Mouse (Mus musculus) CH12.LX (cell line): ENCODE measurements at regions not wholly inside any gene's neighbourhood (a gene's known extent, or its start where the extent isn't known, plus 50 kb on each side); places are given as distances from the start of the nearest gene placed in this dataset.

Experiments used
- DNase-seq: peaks from one replicate; pipeline ENCODE4 v3.0.0-alpha.2; 2013; ENCODE audit errors: extremely low read depth
- H3K27ac ChIP-seq: 2 replicates; pipeline ENCODE4 v1.5.1; 2012; ENCODE audit warnings: low read depth, mild to moderate bottlenecking, control low read depth, moderate library complexity; ENCODE audit not compliant: insufficient read depth
- H3K27me3 ChIP-seq: replicated peaks from 2 replicates; pipeline ENCODE3; 2012; ENCODE audit warnings: inconsistent platforms
- H3K36me3 ChIP-seq, 2 experiments: replicated peaks in 1 of 2; 2 replicates each; pipeline versions ENCODE3 to v1.6.1; 2012; ENCODE audit warnings: inconsistent platforms in 1 of 2, low read length in 1 of 2, mild to moderate bottlenecking in 1 of 2, mixed read lengths in 1 of 2, moderate library complexity in 1 of 2; ENCODE audit not compliant: control insufficient read depth in 1 of 2, insufficient read depth in 1 of 2
- H3K4me1 ChIP-seq, 2 experiments: 2 replicates each; pipeline ENCODE4 v1.6.1; 2012; ENCODE audit warnings: inconsistent platforms in 1 of 2, moderate library complexity in 1 of 2; ENCODE audit not compliant: insufficient read depth in 2 of 2, control insufficient read depth in 1 of 2
- H3K4me2 ChIP-seq: 2 replicates; pipeline ENCODE4 v1.6.1; 2012; ENCODE audit warnings: low read depth, mild to moderate bottlenecking, control low read depth; ENCODE audit not compliant: poor library complexity, insufficient read depth, severe bottlenecking
- H3K4me3 ChIP-seq, 3 experiments: fragments of 150-350 bp in 1 of 3; sonication (generic) in 1 of 3; replicated peaks in 1 of 3; 2 replicates each; pipeline versions ENCODE3 to v1.5.1; 2011 to 2012; ENCODE audit warnings: low read depth in 2 of 3, low read length in 2 of 3, mild to moderate bottlenecking in 2 of 3, moderate library complexity in 2 of 3, control low read depth in 1 of 3, improper control_type of control experiment in 1 of 3, inconsistent platforms in 1 of 3, mixed read lengths in 1 of 3; ENCODE audit not compliant: poor library complexity in 1 of 3
- H3K79me2 ChIP-seq: replicated peaks from 2 replicates; pipeline ENCODE4 v1.6.1; 2012; ENCODE audit warnings: mild to moderate bottlenecking, moderate library complexity; ENCODE audit not compliant: control insufficient read depth, poor library complexity, insufficient read depth, severe bottlenecking; ENCODE audit errors: extremely low read depth
- H3K9ac ChIP-seq: 2 replicates; pipeline ENCODE4 v1.6.1; 2012; ENCODE audit warnings: low read depth, mild to moderate bottlenecking, control low read depth, moderate library complexity; ENCODE audit not compliant: insufficient read depth
- H3K9me3 ChIP-seq: replicated peaks from 2 replicates; pipeline ENCODE3; 2012; ENCODE audit warnings: low read length, inconsistent platforms, mixed read lengths
- BHLHE40 ChIP-seq: IDR thresholded peaks from 2 replicates; pipeline ENCODE4 v1.6.1; 2011; ENCODE audit warnings: mild to moderate bottlenecking, low read depth, low read length, improper control_type of control experiment
- CHD1 ChIP-seq: IDR thresholded peaks from 2 replicates; pipeline ENCODE4 v1.6.1; 2012; ENCODE audit warnings: low read depth, low read length, improper control_type of control experiment, inconsistent platforms
- CHD2 ChIP-seq: IDR thresholded peaks from 2 replicates; pipeline ENCODE4 v1.6.1; 2011; ENCODE audit warnings: low read length, improper control_type of control experiment
- CTCF ChIP-seq, 2 experiments: IDR thresholded peaks in 1 of 2; conservative IDR thresholded peaks in 1 of 2; 2 replicates each; pipeline ENCODE4 v1.5.1; 2011 to 2012; ENCODE audit warnings: low read depth in 2 of 2, low read length in 2 of 2, improper control_type of control experiment in 1 of 2, inconsistent platforms in 1 of 2, mild to moderate bottlenecking in 1 of 2, moderate library complexity in 1 of 2
- E2F4 ChIP-seq: IDR thresholded peaks from 2 replicates; pipeline ENCODE4 v1.6.1; 2011; ENCODE audit warnings: low read depth, low read length, improper control_type of control experiment; ENCODE audit not compliant: insufficient replicate concordance
- EP300 ChIP-seq: IDR thresholded peaks from 2 replicates; pipeline ENCODE4 v1.6.1; 2011; ENCODE audit warnings: low read length, improper control_type of control experiment
- GABPA ChIP-seq: IDR thresholded peaks from 2 replicates; pipeline ENCODE4 v1.6.1; 2012; ENCODE audit warnings: low read depth, low read length, improper control_type of control experiment, inconsistent platforms; ENCODE audit not compliant: insufficient replicate concordance
- IRF4 ChIP-seq: IDR thresholded peaks from 2 replicates; pipeline ENCODE4 v1.6.1; 2014; ENCODE audit warnings: low read depth, mild to moderate bottlenecking, inconsistent platforms, low read length, improper control_type of control experiment
- JUND ChIP-seq: conservative IDR thresholded peaks from 2 replicates; pipeline ENCODE4 v1.6.1; 2011; ENCODE audit warnings: low read depth, low read length, improper control_type of control experiment
- MAX ChIP-seq: IDR thresholded peaks from 2 replicates; pipeline ENCODE4 v1.6.1; 2011; ENCODE audit warnings: low read length, improper control_type of control experiment
- MAZ ChIP-seq: IDR thresholded peaks from 2 replicates; pipeline ENCODE4 v1.6.1; 2012; ENCODE audit warnings: low read depth, mild to moderate bottlenecking, inconsistent platforms, low read length, improper control_type of control experiment, moderate library complexity
- MEF2A ChIP-seq: IDR thresholded peaks from 2 replicates; pipeline ENCODE4 v1.6.1; 2014; ENCODE audit warnings: low read depth, mild to moderate bottlenecking, inconsistent platforms, low read length, improper control_type of control experiment, borderline replicate concordance
- MXI1 ChIP-seq: IDR thresholded peaks from 2 replicates; pipeline ENCODE4 v1.6.1; 2011; ENCODE audit warnings: mild to moderate bottlenecking, low read depth, low read length, improper control_type of control experiment
- MYC ChIP-seq: IDR thresholded peaks from 2 replicates; pipeline ENCODE4 v1.6.1; 2011; ENCODE audit warnings: low read depth, mild to moderate bottlenecking, improper control_type of control experiment, low read length
- NRF1 ChIP-seq: IDR thresholded peaks from 2 replicates; pipeline ENCODE4 v1.6.1; 2014; ENCODE audit warnings: low read depth, mild to moderate bottlenecking, inconsistent platforms, low read length, improper control_type of control experiment, moderate library complexity
- POLR2AphosphoS2 ChIP-seq: IDR thresholded peaks from 2 replicates; pipeline ENCODE4 v1.6.1; 2011; ENCODE audit warnings: low read depth, low read length, improper control_type of control experiment
- RCOR1 ChIP-seq: conservative IDR thresholded peaks from 2 replicates; pipeline ENCODE4 v1.6.1; 2012; ENCODE audit warnings: low read depth, mild to moderate bottlenecking, inconsistent platforms, low read length, improper control_type of control experiment
- TCF12 ChIP-seq: IDR thresholded peaks from 2 replicates; pipeline ENCODE4 v1.6.1; 2014; ENCODE audit warnings: low read depth, mild to moderate bottlenecking, inconsistent platforms, low read length, improper control_type of control experiment
- UBTF ChIP-seq: IDR thresholded peaks from 2 replicates; pipeline ENCODE4 v1.6.1; 2012; ENCODE audit warnings: low read depth, mild to moderate bottlenecking, inconsistent platforms, low read length, improper control_type of control experiment, moderate library complexity
- USF1 ChIP-seq: IDR thresholded peaks from 2 replicates; pipeline ENCODE4 v1.6.1; 2014; ENCODE audit warnings: low read depth, mild to moderate bottlenecking, inconsistent platforms, low read length, improper control_type of control experiment
- USF2 ChIP-seq: conservative IDR thresholded peaks from 2 replicates; pipeline ENCODE4 v1.6.1; 2011; ENCODE audit warnings: low read depth, low read length, improper control_type of control experiment
- ZKSCAN1 ChIP-seq: IDR thresholded peaks from 2 replicates; pipeline ENCODE4 v1.6.1; 2012; ENCODE audit warnings: low read depth, inconsistent platforms, low read length, improper control_type of control experiment, borderline replicate concordance
- ZMIZ1 ChIP-seq: IDR thresholded peaks from 2 replicates; pipeline ENCODE4 v1.6.1; 2012; ENCODE audit warnings: low read depth, mild to moderate bottlenecking, inconsistent platforms, low read length, improper control_type of control experiment
- dilution Hi-C: fragments of 300-500 bp; cut with MboI; formaldehyde crosslinking; loops from 2 replicates; pipeline ENCODE4 v1.14.3; 2020; ENCODE audit warnings: low sequenced_read_pairs; ENCODE audit not compliant: extremely low pct_unique_long_range_greater_than_20kb, extremely low pct_ligation_motif_present
- in situ Hi-C: fragments of 300-500 bp; cut with MboI; formaldehyde crosslinking; loops from 3 replicates; pipeline ENCODE4 v1.14.3; 2019; ENCODE audit warnings: low sequenced_read_pairs, low pct_ligation_motif_present, low pct_unique_long_range_greater_than_20kb, mixed read lengths

GRCm38 (mm10) chr12:32681910-32682309 is 137.4 kb upstream of the Nampt start:
- H3K27me3 ChIP-seq, result no peaks in the 10 kb centered on the region
- in situ Hi-C loops, result no loop called here
- DNase-seq, result no peak
- H3K36me3 ChIP-seq, result no peaks in the 10 kb centered on the region
- no peak for TF ChIP-seq IRF4
- TF ChIP-seq USF2, result no peak
- no peak for TF ChIP-seq NRF1
- no peak for TF ChIP-seq MXI1
- TF ChIP-seq UBTF, result no peak
- no peak overlapping the region for H3K4me3 ChIP-seq
- no peaks in the 10 kb centered on the region for H3K79me2 ChIP-seq
- H3K4me1 ChIP-seq, result peaks cover 0 to 8% of the 10 kb centered on the region in 2 experiments; a peak in 2 of 4 replicates
- no peak overlapping the region for H3K9ac ChIP-seq
- dilution Hi-C loops, result no loop called here
- no peak overlapping the region for H3K27ac ChIP-seq
- no peaks in the 10 kb centered on the region for H3K9me3 ChIP-seq
- H3K4me2 ChIP-seq, result no peak overlapping the region

DNA sequence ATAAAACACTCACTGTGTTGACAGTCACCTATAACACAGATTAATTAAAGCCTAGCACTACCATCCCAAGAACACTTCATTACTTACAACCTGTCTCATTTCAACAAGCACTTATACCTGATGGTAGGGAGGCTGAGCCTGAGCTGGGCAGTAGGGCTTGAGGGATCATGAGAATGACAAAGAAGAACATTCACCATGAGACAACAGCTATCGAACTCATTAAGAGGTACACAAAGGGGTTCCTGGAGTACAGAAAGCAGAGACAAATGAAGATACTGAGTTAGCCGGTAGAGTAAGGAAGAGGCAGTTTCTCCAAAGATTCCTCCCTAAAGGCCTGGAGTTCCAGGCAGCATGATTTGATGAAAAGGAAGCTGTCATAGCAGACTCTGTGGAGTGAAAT is 136.0 kb upstream of the Nampt start:
- Histone ChIP-seq H3K36me3 (no peaks in the 10 kb centered on the region), H3K9me3 (no peaks in the 10 kb centered on the region), H3K9ac (no peak overlapping the region), H3K4me2 (no peak overlapping the region), H3K27me3 (no peaks in the 10 kb centered on the region), H3K79me2 (no peaks in the 10 kb centered on the region), H3K27ac (no peak overlapping the region), H3K4me3 (no peak overlapping the region), H3K4me1 (peaks cover 0 to 8% of the 10 kb centered on the region in 2 experiments; a peak in 2 of 4 replicates)
- no peak for DNase-seq
- no peak for TF ChIP-seq E2F4
- TF ChIP-seq ZMIZ1, result no peak
- no peak for TF ChIP-seq UBTF
- TF ChIP-seq MAZ, result no peak
- no peak for TF ChIP-seq MYC
- no peak for TF ChIP-seq MXI1
- TF ChIP-seq TCF12, result no peak
- no peak for TF ChIP-seq ZKSCAN1
- TF ChIP-seq POLR2AphosphoS2, result no peak
- no peak for TF ChIP-seq USF1
- TF ChIP-seq BHLHE40, result no peak
- TF ChIP-seq JUND, result no peak
- no peak for TF ChIP-seq CTCF (conservative IDR thresholded peaks at IDR 0.05 in 1 of 2, IDR thresholded peaks at IDR 0.05 in 1 of 2; ENCODE audit: low read depth in 2 of 2, low read length in 2 of 2)
- no peak for TF ChIP-seq EP300
- no peak for TF ChIP-seq MAX
- no peak for TF ChIP-seq GABPA
- no peak for TF ChIP-seq CHD1
- no peak for TF ChIP-seq RCOR1
- TF ChIP-seq CHD2, result no peak
- TF ChIP-seq MEF2A, result no peak
- dilution Hi-C loops, result no loop called here
- in situ Hi-C loops, result no loop called here
